Mouse (Mus musculus): ENCODE data around the gene Gm42421. TPM values are rescaled to one million over a fixed set of nuclear protein-coding genes. Genes with fewer than 3 reads are reported as not detected.

Gene Gm42421
- polyA plus RNA-seq, 1 experiment, result not detected

- no peak for DNase-seq (ENCODE audit: low read depth, low spot score)
- 75% methylated on average over 7 of the region's 7 CpGs for WGBS
Measured at GRCm38 (mm10) chr5:143985381-143985780, 57.4 kb downstream of the Gm42421 start.

Other genes starting within 250 kb of the Gm42421 start
- gene Usp42, start 195.9 kb upstream of the Gm42421 start, polyA plus RNA-seq (2012; rRNA removed), result 3.3 and 5.1 TPM in 2 replicates
- gene Eif2ak1, start 110.4 kb upstream of the Gm42421 start, polyA plus RNA-seq (2012; rRNA removed), result 18.7 and 19.8 TPM in 2 replicates
- gene Ankrd61, start 30.5 kb upstream of the Gm42421 start, polyA plus RNA-seq (2012; rRNA removed), result 0.10 and 0.18 TPM in 2 replicates
- gene Aimp2, start 18.3 kb upstream of the Gm42421 start, polyA plus RNA-seq (2012; rRNA removed), result 66.4 and 69.0 TPM in 2 replicates
- gene Pms2, start 18.2 kb upstream of the Gm42421 start, polyA plus RNA-seq (2012; rRNA removed), result 2.5 and 3.2 TPM in 2 replicates
- 0.07 and 0.21 TPM in 2 replicates for gene Rsph10b, start 4.9 kb downstream of the Gm42421 start, polyA plus RNA-seq (2012; rRNA removed)
- 17.6 and 20.1 TPM in 2 replicates for gene Ccz1, start 86.7 kb downstream of the Gm42421 start, polyA plus RNA-seq (2012; rRNA removed)
- gene Ocm, start 98.5 kb downstream of the Gm42421 start, polyA plus RNA-seq (2012; rRNA removed), result 23.7 and 30.5 TPM in 2 replicates
- 21.9 and 31.0 TPM in 2 replicates for gene Lmtk2, start 172.3 kb downstream of the Gm42421 start, polyA plus RNA-seq (2012; rRNA removed)

Data from large intestine, adult 2 months (tissue).